Mouse (Mus musculus) midbrain, embryonic 15.5 days (tissue): Measurements from ENCODE around the gene Pbrm1. TPM values are rescaled to one million over a fixed set of nuclear protein-coding genes. Genes with fewer than 3 reads are reported as not detected.

Experiments
- ATAC-seq: fragments of 200-750 bp; cut with Nextera tagmentation; replicated peaks from 2 replicates; pipeline ENCODE4 v1.8.0; 2017; ENCODE audit warnings: moderate TSS enrichment
- H3K27ac ChIP-seq: fragments of 300-500 bp; sonication (generic); 2 replicates; pipeline ENCODE4 v1.5.1; 2015; ENCODE audit warnings: mild to moderate bottlenecking, inconsistent platforms
- H3K27me3 ChIP-seq: fragments of 300-500 bp; sonication (generic); replicated peaks from 2 replicates; pipeline ENCODE4 v1.6.1; 2015; ENCODE audit warnings: inconsistent platforms
- H3K36me3 ChIP-seq: fragments of 300-500 bp; sonication (generic); replicated peaks from 2 replicates; pipeline ENCODE4 v1.6.1; 2015; ENCODE audit warnings: inconsistent platforms
- H3K4me1 ChIP-seq: fragments of 300-500 bp; sonication (generic); 2 replicates; pipeline ENCODE4 v1.6.1; 2015; ENCODE audit warnings: inconsistent platforms
- H3K4me2 ChIP-seq: fragments of 300-500 bp; sonication (generic); 2 replicates; pipeline ENCODE4 v1.6.1; 2015; ENCODE audit warnings: inconsistent platforms, mild to moderate bottlenecking, moderate library complexity
- H3K4me3 ChIP-seq: fragments of 300-500 bp; sonication (generic); 2 replicates; pipeline ENCODE4 v1.5.1; 2015; ENCODE audit warnings: mild to moderate bottlenecking, inconsistent platforms
- H3K9ac ChIP-seq: fragments of 300-500 bp; sonication (generic); 2 replicates; pipeline ENCODE4 v1.6.1; 2015; ENCODE audit warnings: mild to moderate bottlenecking, inconsistent platforms
- H3K9me3 ChIP-seq: fragments of 300-500 bp; sonication (generic); 2 replicates; pipeline ENCODE4 v1.6.1; 2016; ENCODE audit warnings: inconsistent platforms
- WGBS: fragments of 180-500 bp; shearing (Covaris S2); methylation state at CpG from one replicate; pipeline ENCODE4 v1.1.7; 2015; ENCODE audit warnings: mixed read lengths; 5-methylcytosine and 5-hydroxymethylcytosine counted together
- polyA plus RNA-seq: library from polyadenylated mRNA; unstranded; fragments of >200 nt; fragmentation: Nextera tagmentation; extraction: Ambion mirVana; gene quantifications from 2 replicates; pipeline ENCODE4 v1.2.1, GENCODE M21; 2015

Gene Pbrm1
- polyA plus RNA-seq, 1 experiment from 2014 or later, result 142 TPM

GRCm38 (mm10) chr14:31165010-31165409 is 146.1 kb downstream of the Pbrm1 start:
- WGBS, result 53% methylated on average over 2 of the region's 2 CpGs
- H3K9ac ChIP-seq, result no peak overlapping the region
- H3K4me2 ChIP-seq, result no peak overlapping the region
- no peak overlapping the region for H3K4me3 ChIP-seq
- H3K36me3 ChIP-seq, result 0 out of 2 replicates have a peak, but pooled peaks cover 1% of the 10 kb centered on the region
- no peaks in the 10 kb centered on the region for H3K4me1 ChIP-seq
- H3K27me3 ChIP-seq, result no peaks in the 10 kb centered on the region
- H3K9me3 ChIP-seq, result no peaks in the 10 kb centered on the region
- no peak overlapping the region for H3K27ac ChIP-seq
- no peak for ATAC-seq

- Histone ChIP-seq H3K36me3 (peaks cover 4% of the 10 kb centered on the region; the same call in 1 of the 2 replicates), H3K27me3 (no peaks in the 10 kb centered on the region), H3K9ac (no peak overlapping the region), H3K4me2 (no peak overlapping the region), H3K9me3 (no peaks in the 10 kb centered on the region), H3K27ac (no peak overlapping the region), H3K4me3 (no peak overlapping the region), H3K4me1 (no peaks in the 10 kb centered on the region)
- WGBS, result 53% methylated on average over 7 of the region's 7 CpGs
- ATAC-seq, result no peak
These were observed 146.5 kb downstream of the Pbrm1 start for GRCm38 (mm10) chr14:31165458-31165857.

- no peaks in the 10 kb centered on the region for H3K9me3 ChIP-seq
- peaks cover 10% of the 10 kb centered on the region; the same call in 1 of the 2 replicates for H3K36me3 ChIP-seq
- ATAC-seq, result no peak
- H3K4me2 ChIP-seq, result no peak overlapping the region
- no peak overlapping the region for H3K4me3 ChIP-seq
- no peak overlapping the region for H3K27ac ChIP-seq
- H3K4me1 ChIP-seq, result no peaks in the 10 kb centered on the region
- WGBS, result 69% methylated on average over 10 of the region's 10 CpGs
- H3K27me3 ChIP-seq, result no peaks in the 10 kb centered on the region
- H3K9ac ChIP-seq, result no peak overlapping the region
These were observed 147.2 kb downstream of the Pbrm1 start for GRCm38 (mm10) chr14:31165991-31166630.

- no peak for ATAC-seq
- peaks cover 18% of the 10 kb centered on the region for H3K36me3 ChIP-seq
- no peak overlapping the region for H3K27ac ChIP-seq
- H3K4me2 ChIP-seq, result no peak overlapping the region
- H3K4me1 ChIP-seq, result no peaks in the 10 kb centered on the region
- H3K4me3 ChIP-seq, result no peak overlapping the region
- WGBS, result 59% methylated on average over 9 of the region's 9 CpGs
- no peak overlapping the region for H3K9ac ChIP-seq
- no peaks in the 10 kb centered on the region for H3K27me3 ChIP-seq
- no peaks in the 10 kb centered on the region for H3K9me3 ChIP-seq
These were observed 147.9 kb downstream of the Pbrm1 start for GRCm38 (mm10) chr14:31166827-31167226.

- no peaks in the 10 kb centered on the region for H3K27me3 ChIP-seq
- no peak within 1 kb of the TSS for H3K9ac ChIP-seq
- H3K36me3 ChIP-seq, result peaks cover 34% of the 10 kb centered on the region
- no peak for ATAC-seq
- H3K9me3 ChIP-seq, result no peaks in the 10 kb centered on the region
- H3K4me2 ChIP-seq, result peak within 1 kb of the TSS; percentile 15; the same call in 1 of the 2 replicates
- H3K4me1 ChIP-seq, result no peaks in the 10 kb centered on the region
- 53% methylated on average over 10 of the region's 10 CpGs for WGBS
- H3K27ac ChIP-seq, result no peak within 1 kb of the TSS
- H3K4me3 ChIP-seq, result no peak within 1 kb of the TSS
These were observed 149.5 kb downstream of the Pbrm1 start, which contains the start of gene Stab1 for GRCm38 (mm10) chr14:31168425-31168824. Gene Stab1, minus strand, starts transcription at chr14:31168641.

- no peak for ATAC-seq
- 81% methylated on average over 6 of the region's 6 CpGs for WGBS
These were observed 150.6 kb downstream of the Pbrm1 start for GRCm38 (mm10) chr14:31169508-31169907.

GRCm38 (mm10) chr14:31170963-31171362 is 152.0 kb downstream of the Pbrm1 start:
- WGBS, result 82% methylated on average over 13 of the region's 13 CpGs
- no peak overlapping the region for H3K4me2 ChIP-seq
- no peak overlapping the region; the same call in 1 of the 2 replicates for H3K27ac ChIP-seq
- H3K9me3 ChIP-seq, result no peaks in the 10 kb centered on the region
- ATAC-seq, result no peak
- no peak overlapping the region for H3K4me3 ChIP-seq
- H3K4me1 ChIP-seq, result no peaks in the 10 kb centered on the region
- peaks cover 57% of the 10 kb centered on the region for H3K36me3 ChIP-seq
- H3K27me3 ChIP-seq, result no peaks in the 10 kb centered on the region
- no peak overlapping the region for H3K9ac ChIP-seq

More at GRCm38 (mm10) chr14:31169508-31169907, 150.6 kb downstream of the Pbrm1 start:
- H3K4me3 ChIP-seq, result no peak overlapping the region
- no peak overlapping the region for H3K27ac ChIP-seq
- no peaks in the 10 kb centered on the region for H3K9me3 ChIP-seq
- H3K36me3 ChIP-seq, result peaks cover 44% of the 10 kb centered on the region
- no peak overlapping the region for H3K4me2 ChIP-seq
- no peaks in the 10 kb centered on the region for H3K4me1 ChIP-seq
- no peak overlapping the region for H3K9ac ChIP-seq
- no peaks in the 10 kb centered on the region for H3K27me3 ChIP-seq

Other genes with a start within 250 kb of the Pbrm1 start
- 21.4 and 22.7 TPM in 2 replicates for gene Tmem110, start 193.5 kb upstream of the Pbrm1 start, polyA plus RNA-seq
- gene Mustn1, start 139.9 kb upstream of the Pbrm1 start, polyA plus RNA-seq, result 0.50 and 0.76 TPM in 2 replicates
- gene Itih4, start 132.7 kb upstream of the Pbrm1 start, polyA plus RNA-seq, result 0.09 TPM in 1 of 2 replicates, not detected in the other
- 1.1 and 1.3 TPM in 2 replicates for gene Itih3, start 95.4 kb upstream of the Pbrm1 start, polyA plus RNA-seq
- gene Itih1, start 75.8 kb upstream of the Pbrm1 start, polyA plus RNA-seq, result 0.05 TPM in 1 of 2 replicates, not detected in the other
- gene Nek4, start 67.8 kb upstream of the Pbrm1 start, polyA plus RNA-seq, result 17.2 and 18.1 TPM in 2 replicates
- gene Glt8d1, start 17.7 kb upstream of the Pbrm1 start, polyA plus RNA-seq, result 53.0 and 63.3 TPM in 2 replicates
- gene Spcs1, start 17.5 kb upstream of the Pbrm1 start, polyA plus RNA-seq, result 273 and 290 TPM in 2 replicates
- 47.8 and 55.1 TPM in 2 replicates for gene Gnl3, start within 50 bp of the Pbrm1 start, polyA plus RNA-seq
- gene Smim4, start 109.8 kb downstream of the Pbrm1 start, polyA plus RNA-seq, result 51.1 and 51.3 TPM in 2 replicates
- 247 and 295 TPM in 2 replicates for gene Nt5dc2, start 111.9 kb downstream of the Pbrm1 start, polyA plus RNA-seq
- gene Stab1, start 149.5 kb downstream of the Pbrm1 start, polyA plus RNA-seq, result 22.8 TPM in 2 replicates
- 2.9 and 4.6 TPM in 2 replicates for gene Tnnc1, start 189.2 kb downstream of the Pbrm1 start, polyA plus RNA-seq
- 420 and 426 TPM in 2 replicates for gene Nisch, start 197.8 kb downstream of the Pbrm1 start, polyA plus RNA-seq
- 0.65 and 0.86 TPM in 2 replicates for gene Sema3g, start 198.7 kb downstream of the Pbrm1 start, polyA plus RNA-seq
- gene Phf7, start 232.2 kb downstream of the Pbrm1 start, polyA plus RNA-seq, result 9.9 TPM in 2 replicates
- 124 and 130 TPM in 2 replicates for gene Bap1, start 232.3 kb downstream of the Pbrm1 start, polyA plus RNA-seq